Mouse (Mus musculus) cerebellum, adult 8-10 months (tissue): ENCODE results near the gene Nid2.
A peak's percentile ranks its signal among the peaks of the same experiment; 100 is the strongest.

Source experiments
- DNase-seq: peaks from one replicate; pipeline ENCODE4 v3.0.0; 2022

Nid2 gene

GRCm38 (mm10) chr14:19751025-19751771 lies at the start of gene Nid2:
Gene Nid2 (plus strand): TSS chr14:19751265.
- peak; percentile 6 for DNase-seq

GRCm38 (mm10) chr14:19701546-19701945 lies 49.5 kb upstream of the Nid2 start:
- DNase-seq: no peak

GRCm38 (mm10) chr14:19705649-19706048 lies 45.4 kb upstream of the Nid2 start:
- peak; percentile 13 for DNase-seq

- DNase-seq: peak; percentile 46
Measured at GRCm38 (mm10) chr14:19706454-19706853, 44.6 kb upstream of the Nid2 start.

- no peak for DNase-seq
Measured at GRCm38 (mm10) chr14:19706997-19707396, 44.1 kb upstream of the Nid2 start.

GRCm38 (mm10) chr14:19707721-19708507 lies 43.2 kb upstream of the Nid2 start:
- DNase-seq: no peak

GRCm38 (mm10) chr14:19709161-19709560 lies 41.9 kb upstream of the Nid2 start:
- DNase-seq: no peak

- no peak for DNase-seq
Measured at GRCm38 (mm10) chr14:19711771-19712170, 39.3 kb upstream of the Nid2 start.

GRCm38 (mm10) chr14:19713067-19713466 lies 38.0 kb upstream of the Nid2 start:
- DNase-seq: no peak

- no peak for DNase-seq
Measured at GRCm38 (mm10) chr14:19719077-19719476, 32.0 kb upstream of the Nid2 start.

GRCm38 (mm10) chr14:19720044-19720611 lies 30.9 kb upstream of the Nid2 start:
- no peak for DNase-seq

GRCm38 (mm10) chr14:19728278-19728677 lies 22.8 kb upstream of the Nid2 start:
- DNase-seq: no peak

- DNase-seq: no peak
Measured at GRCm38 (mm10) chr14:19728737-19729136, 22.3 kb upstream of the Nid2 start.

GRCm38 (mm10) chr14:19732097-19732496 lies 19.0 kb upstream of the Nid2 start:
- no peak for DNase-seq

- DNase-seq: no peak
Measured at GRCm38 (mm10) chr14:19733490-19734282, 17.4 kb upstream of the Nid2 start.

GRCm38 (mm10) chr14:19735303-19735702 lies 15.8 kb upstream of the Nid2 start:
- DNase-seq: no peak

GRCm38 (mm10) chr14:19737568-19737967 lies 13.5 kb upstream of the Nid2 start:
- no peak for DNase-seq

- DNase-seq: no peak
Measured at GRCm38 (mm10) chr14:19738094-19738843, 12.8 kb upstream of the Nid2 start.

- no peak for DNase-seq
Measured at GRCm38 (mm10) chr14:19739416-19740146, 11.5 kb upstream of the Nid2 start.

GRCm38 (mm10) chr14:19740147-19740738 lies 10.8 kb upstream of the Nid2 start:
- DNase-seq: no peak

GRCm38 (mm10) chr14:19744876-19745275 lies 6.2 kb upstream of the Nid2 start:
- DNase-seq: no peak
